Mouse (Mus musculus): Measurements from ENCODE around the gene Kcnip4.

The Kcnip4 gene

DNA sequence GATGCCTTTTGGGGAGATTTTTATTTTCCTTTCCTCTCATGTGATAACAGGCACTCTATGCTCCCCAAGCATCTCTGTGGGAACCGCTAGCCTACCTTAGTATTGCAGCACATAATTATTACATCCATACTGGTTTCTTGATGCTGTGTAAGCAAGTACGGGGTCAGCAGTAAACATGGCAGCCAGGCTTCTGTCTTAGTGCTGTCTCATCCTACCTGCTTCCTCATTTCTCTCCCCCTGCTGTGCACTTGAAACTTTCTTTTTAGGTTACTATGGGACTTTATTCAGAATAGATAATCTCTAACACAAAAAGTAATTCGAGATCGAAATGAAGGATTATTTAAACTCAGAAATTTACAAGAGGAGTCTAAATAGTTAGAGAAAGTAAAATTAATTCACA, 973.0 kb downstream of the Kcnip4 start:
- CTCF ChIA-PET: no interaction called here

DNA sequence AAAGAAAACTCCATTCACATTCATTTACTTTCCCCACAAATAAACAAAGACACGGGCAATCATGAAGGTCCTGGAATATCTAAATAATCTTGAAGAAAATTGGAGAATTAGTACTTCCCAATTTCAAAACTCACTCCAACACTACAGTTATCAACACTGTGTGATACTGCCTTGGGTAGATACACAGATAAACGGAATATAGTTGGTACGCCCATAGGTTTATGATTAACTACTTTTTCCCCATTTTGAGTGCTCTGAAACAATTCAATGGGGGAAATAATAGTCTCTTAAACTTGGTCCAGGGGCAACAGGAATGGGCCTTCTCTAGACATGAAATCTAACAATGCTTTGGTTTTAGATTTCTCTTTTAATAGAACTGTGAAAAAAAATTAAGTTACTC, 978.9 kb downstream of the Kcnip4 start:
- CTCF ChIA-PET: no interaction called here

DNA sequence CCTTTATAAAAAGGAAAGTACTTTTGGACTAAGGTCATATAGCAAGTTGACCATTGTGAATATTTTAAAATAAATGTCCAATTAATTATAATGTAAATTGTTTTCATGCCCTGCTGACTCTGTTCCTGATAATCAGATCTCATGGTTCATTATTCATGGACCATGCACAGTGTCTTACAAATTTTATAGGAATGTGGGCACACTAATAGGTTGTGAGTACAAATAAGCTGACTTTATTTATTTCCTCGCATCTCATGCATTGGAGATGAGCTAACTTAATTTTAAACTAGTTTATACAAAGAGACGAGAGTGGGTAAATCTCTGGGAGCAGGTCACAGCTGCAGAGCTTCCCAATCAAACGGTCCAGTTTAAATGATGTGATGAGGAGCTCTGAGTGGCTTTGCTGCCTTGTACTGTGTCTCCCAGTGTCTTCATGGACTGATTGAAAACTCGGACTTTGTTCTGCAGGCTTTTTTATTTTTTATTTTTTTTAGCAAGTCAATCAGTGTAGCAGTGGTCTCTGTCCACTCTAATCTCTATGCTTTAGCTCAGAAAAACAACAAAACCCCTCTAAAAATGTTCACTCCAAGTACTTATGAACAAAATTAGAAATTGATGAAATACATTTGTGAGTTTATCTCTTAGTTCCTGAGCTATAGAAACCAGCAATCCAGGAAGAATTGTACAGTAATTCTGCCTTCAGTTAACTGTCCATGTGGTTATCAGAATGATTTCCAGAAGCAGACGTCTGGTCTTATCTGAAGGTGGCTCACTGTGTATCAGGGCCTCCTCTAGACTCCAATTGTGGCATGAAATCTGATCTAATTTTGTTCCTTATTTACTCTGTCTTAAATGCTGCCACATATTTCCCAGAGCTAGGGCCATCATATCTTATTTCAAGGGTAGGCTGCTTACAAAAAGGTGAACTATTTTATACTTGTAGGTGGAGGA, 979.6 kb downstream of the Kcnip4 start:
- CTCF ChIA-PET: no interaction called here

DNA sequence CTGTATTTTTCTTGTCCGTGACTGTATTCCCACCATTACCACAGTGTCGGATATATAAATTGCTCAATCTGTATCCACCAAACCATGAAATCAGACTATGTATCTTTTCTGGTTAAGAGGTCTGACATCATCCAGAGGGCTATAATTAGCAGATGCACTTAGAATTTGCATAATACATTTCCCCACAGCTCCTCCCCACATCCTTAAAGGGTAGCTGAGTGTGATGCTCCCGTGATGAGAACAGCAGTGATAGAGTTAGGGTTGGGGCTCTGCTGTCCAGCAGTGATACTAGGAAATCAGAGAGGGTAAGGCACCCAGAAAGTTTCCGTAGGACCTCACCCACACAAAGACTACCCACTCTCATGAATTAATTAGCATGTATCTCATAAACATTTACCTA, 1006.7 kb downstream of the Kcnip4 start:
- CTCF ChIA-PET: no interaction called here

DNA sequence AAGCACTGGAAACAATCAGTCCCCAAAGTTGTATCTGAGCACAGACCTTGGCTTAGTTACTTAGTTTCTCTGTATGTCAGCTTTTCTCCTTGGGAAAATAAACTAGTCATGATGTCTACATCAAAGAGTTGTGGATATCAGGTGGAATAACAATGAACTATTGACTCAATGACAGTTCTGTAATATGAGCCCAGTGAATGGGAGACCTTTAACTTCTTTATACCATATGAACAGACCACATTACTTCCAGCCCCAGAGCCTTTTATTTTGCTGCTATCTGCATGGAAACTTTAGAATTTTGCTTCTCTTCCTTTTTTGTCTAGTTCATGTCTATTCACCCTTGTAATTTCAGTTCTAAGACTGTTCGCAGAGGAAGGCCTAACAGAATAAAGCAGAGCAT, 1011.4 kb downstream of the Kcnip4 start:
- CTCF ChIA-PET: no interaction called here

DNA sequence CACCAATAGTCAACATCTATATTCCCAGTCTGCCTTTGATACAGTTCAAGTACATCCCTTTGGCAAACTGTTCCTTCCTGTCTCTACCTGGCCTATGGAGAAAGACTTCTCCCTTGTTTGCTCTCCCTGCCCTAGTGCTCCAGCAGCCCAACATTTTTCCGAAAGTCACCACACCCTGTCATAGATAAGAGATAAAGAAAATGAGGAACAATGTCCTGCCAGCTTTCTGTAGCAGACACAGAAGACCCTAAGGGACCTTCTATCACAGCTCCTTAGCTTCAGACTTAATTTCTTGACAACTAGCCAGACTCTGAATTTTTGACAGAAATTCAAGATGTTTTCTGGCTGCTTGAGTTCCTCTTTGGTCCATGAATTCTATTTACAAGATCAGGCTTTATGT, 1013.4 kb downstream of the Kcnip4 start:
- CTCF ChIA-PET: no interaction called here

DNA sequence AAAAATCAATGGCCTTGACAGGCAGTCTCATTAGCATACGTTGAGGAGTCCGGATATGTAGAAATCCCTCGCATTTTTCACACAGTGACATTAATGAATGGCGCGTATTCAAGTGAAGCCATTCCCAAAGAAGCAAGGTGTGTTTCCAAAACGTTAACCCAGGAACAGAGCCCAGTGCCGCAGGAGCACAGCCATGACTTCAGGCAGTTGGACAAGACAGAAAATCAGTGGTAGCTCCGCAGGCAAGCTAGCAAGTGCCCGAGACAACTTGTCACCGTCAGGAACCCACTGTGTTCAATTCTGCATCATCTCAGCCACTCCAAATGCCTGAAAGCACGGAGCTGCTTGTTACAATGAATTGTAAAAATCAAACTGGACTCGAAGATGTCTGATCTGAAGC, 1014.5 kb downstream of the Kcnip4 start:
- CTCF ChIA-PET: no interaction called here

DNA sequence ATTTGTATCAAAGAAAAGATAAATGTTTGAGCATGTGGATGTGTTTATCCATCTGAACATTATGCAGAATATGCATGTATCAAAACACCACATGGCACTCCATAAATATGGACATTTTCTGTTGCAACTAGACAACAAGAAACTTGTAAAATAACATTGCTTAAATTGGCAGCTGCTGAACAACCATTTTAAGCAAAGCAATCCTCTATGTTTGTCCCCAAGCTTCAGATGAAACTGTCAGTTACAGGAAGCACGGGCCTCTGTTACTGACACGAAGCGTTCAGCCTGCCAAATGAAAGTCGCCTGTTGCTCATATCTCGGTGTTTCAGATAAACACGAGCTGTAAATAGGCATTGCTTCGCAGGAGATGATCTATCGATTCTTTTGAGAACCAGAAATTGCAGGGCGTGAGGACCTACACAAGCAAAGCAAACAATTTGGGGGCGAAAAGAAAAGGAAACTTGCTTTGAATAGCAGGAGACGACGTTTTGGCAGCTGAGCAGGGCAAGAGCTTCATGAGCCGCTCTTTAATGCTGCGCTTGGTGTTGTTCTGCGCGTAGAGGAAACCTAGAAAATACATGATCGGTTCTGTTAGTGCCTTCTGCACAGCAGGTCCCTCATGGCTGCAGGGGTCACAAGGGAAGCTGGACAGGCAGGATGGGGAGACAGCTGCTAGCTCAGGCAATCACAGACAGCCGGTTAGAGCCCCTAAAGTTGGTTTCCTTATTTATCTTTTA, 1015.3 kb downstream of the Kcnip4 start:
- CTCF ChIA-PET: no interaction called here

DNA sequence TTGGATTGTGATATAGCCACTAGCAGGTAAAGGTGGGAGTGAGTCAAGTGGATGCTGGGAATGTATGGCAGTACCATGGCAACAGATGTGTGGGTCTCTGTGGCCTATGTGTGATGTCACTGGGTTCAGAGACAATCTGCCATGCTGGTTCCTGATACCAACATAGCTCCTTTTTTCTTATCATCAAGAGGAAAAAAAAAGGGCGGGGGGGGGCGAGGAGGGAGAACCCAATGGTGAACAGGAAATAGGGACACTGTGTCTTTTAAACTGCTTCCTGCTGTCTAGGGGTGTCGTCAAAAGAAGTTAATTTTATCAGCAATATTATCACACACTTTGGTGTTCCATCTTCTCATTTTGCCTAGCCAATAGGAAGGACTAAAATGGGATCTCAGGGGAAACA, 1021.6 kb downstream of the Kcnip4 start:
- CTCF ChIA-PET: no interaction called here

DNA sequence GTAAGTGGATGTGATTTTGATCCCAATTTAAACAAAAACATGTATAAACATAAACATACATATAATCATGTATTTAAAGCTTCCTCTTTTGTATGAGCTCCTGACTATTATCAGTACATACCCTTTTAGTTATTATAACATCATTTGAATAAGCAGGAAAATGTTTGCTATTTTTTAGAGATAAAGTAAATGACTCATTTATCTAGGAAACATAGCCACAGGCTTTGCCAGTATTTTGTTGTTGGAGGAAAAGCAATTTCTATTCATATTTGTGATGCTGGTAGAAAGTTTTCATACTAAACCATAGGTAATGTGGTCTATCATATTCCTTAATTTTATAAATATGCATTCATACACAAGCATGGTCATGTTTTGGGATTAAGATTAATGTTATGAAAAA, 1022.3 kb downstream of the Kcnip4 start:
- CTCF ChIA-PET: no interaction called here

DNA sequence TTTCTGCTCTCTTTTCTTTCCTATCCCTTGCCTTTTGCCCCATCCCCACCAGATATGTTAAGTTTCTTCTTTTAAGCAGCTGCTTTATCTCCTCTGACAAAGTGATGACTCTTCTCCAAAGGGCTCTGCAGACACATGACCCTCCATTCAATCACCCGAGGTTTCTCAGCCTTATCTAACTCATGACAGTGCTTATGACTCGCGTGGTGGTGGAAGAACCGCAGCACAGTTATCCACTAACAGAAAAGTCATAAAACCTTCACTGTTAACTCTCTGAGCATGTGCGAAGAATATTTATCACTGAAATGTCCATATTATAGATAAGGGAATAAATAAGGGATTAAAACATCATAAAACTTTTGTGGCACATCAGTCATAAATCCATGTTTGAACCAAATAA, 1024.5 kb downstream of the Kcnip4 start:
- CTCF ChIA-PET: no interaction called here

DNA sequence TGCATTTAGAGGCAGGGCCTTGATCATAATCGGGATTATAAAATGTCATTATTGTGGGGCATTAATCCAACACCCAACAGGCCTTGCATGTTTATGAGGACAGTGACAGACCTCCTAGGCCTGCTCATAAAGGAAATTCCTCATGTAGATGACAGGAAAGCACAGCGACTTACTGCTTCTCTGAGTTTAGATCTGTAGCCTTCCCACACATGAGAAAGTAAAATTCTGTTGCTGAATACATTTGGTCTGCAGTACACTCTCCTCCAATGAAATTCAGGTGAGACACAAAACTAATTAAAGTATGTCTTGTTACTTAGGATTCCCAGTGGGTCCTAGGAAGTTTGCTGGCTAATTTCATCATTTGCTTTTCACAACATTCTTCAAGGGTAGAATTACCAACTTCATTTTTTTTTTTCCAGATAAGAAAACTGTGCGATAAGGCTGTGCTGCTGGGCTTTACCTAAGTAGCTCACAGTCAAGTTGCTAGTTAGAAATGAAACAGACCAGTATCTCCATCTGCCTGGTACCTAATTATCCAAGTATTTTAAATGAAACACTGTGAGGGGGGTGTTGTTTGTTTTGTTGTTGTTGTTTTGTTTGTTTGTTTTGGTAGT, 1033.7 kb downstream of the Kcnip4 start:
- CTCF ChIA-PET: no interaction called here

DNA sequence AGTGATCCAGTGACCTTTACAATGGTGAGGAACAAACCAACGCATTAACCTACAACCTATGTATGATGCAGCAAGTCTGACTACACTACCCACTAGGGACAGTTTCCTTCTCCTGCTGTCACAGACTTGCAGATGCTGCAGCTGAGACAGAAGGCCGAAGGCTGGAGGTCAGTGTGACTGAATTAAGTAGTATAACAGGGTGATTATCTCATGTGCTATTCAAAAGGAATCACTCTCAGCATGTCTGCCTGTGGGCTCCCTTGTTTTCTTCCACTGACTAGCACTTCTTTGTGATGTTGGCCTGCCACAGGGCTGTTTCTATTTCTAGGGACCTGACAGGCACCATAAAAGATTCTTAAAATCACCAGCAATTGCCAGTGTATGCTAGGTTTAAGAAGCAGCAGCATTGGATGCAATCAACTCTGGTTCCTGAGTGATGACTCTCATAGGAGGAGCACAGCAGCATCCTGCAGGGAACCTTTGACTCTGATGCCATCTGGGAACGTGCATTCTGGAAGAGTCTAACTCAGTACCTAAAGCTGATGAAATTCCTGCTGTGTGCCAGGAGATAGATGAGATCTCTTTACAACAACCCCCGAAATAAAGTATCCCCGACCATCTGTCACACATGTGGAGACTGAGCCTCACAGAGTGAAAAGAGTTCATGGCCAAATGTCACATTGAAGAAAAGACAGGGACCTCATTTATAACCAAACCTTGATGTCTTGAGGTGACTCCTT, 1035.0 kb downstream of the Kcnip4 start:
- CTCF ChIA-PET: no interaction called here

DNA sequence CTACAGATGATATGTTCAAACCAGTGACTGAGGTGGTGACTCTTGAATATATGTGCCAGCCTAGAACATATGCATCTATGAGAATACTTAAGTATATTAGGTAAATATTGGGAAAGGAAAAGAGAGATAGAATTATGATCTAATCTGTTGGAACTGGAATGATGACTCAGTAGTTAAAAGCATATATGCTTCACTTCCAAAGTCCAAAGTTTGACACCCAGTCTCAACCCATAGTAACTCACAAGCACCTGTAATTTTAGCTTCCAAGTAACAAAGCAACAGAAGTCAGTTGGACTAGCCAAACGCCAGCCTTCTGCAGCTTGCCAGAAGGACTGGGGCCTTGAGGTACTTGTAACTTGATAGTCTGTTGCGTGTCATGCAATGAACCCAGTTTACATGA, 1041.6 kb downstream of the Kcnip4 start:
- CTCF ChIA-PET: no interaction called here

DNA sequence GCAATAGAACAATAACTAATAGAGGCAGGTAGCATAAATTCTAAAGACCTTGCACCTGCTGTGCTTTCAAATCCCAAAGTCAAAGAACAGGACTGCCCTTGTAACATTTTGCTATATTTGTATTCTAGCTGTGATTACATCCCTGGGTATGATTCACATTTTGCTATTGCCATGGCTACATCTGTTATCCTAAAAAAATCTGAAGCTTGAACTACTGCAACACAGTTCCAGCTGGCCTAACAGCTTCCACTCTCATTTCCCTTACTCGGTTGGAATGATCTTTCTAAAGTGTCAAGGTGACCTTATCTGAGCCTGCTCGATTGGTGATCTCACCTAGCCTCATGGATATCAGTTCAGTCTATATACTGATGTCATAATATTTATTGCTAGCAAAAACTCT, 1064.5 kb downstream of the Kcnip4 start:
- CTCF ChIA-PET: no interaction called here

DNA sequence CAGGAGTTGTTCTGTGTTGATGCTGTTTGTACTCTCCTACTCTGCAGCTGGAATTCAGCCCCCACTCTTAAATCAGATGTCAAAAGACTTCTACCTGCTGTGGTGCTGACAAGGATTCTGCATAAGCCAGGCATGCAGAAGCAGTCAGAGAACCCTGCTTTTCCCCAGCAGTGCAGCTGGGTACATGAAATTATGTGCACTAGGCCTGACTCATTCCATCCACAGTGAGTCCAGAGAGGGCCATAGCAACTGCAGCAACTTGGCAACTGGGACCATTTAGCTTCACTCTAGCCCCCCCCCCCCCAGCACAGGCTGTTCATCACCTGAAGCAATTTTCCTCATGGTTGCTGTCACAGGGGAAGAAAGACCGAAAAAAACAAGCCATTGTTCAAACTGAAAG, 1075.8 kb downstream of the Kcnip4 start:
- CTCF ChIA-PET: no interaction called here

DNA sequence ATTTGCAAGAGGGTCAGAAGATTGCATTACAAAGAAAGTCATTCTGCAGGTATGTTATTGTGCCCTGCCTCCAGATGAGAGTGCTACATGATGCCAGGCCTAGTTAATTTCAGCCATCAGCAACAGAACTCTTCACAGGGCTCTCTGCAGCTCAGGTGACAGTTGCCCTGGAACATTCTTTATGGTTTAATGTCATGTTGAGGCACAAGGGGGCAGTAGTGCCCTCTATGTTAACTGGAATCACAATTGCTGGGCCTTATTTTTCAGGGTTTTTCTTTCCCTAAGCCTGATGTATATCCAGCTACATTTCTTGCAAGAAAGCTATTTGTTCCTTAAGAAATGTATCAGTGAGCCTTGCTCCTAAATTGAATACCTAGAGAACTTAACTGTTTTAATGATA, 1094.2 kb downstream of the Kcnip4 start:
- CTCF ChIA-PET: no interaction called here

DNA sequence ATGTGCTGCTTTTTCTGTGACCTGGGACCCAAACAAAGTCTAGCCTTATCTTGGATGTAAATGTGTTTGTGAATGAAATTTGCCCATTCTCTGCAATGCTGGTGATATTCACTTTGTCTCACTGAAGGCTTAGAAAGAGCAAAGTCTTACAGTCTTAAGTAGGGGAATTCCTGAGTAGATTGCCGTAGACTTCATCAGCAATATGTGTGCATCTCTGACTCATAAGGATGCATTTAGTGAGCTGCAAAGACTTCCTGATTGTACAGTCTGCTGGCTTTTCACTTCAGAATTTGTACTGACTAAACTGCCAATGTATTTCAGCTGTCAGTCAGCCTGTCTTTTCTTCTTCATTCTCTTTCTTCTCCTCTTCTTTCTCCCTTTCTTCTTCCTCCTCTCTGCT, 1102.8 kb downstream of the Kcnip4 start:
- CTCF ChIA-PET: no interaction called here

DNA sequence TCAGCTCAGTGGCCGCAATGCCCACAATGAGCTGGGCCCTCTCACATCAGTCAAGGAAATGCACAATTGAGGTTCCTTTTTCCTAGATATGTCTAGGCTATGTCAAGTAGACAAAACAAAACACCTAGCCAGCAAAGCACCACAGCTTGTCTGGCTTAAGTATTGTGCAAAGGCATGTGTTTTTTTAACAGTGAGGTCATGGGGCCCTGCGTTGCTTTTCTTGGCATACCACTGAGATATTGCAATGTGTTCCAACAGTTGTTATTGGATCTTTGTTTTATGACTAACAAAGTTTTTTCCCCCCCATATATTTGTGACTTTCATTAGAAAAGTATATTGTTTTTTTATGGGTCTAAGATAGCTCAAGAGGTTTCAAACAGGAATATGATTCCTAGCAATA, 1105.0 kb downstream of the Kcnip4 start:
- CTCF ChIA-PET: no interaction called here

DNA sequence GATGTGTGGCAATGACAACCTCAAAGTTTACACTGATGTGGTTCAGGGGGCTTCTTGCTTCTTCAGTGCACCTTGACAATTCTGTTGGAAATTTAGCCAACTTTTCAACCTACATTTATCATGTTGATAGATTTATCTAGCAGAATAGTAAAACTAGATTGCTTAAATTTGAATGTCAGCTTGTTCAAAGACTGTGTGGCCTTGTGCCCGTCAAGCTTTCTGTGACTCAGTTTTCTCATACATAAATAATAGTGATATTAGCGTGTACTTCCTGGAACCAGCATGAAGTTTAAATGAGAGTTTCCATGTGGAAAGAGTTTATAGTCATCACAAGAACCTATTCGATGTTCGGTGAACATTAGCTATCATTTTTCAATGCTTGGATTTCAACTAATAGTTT, 1112.4 kb downstream of the Kcnip4 start:
- CTCF ChIA-PET: no interaction called here

DNA sequence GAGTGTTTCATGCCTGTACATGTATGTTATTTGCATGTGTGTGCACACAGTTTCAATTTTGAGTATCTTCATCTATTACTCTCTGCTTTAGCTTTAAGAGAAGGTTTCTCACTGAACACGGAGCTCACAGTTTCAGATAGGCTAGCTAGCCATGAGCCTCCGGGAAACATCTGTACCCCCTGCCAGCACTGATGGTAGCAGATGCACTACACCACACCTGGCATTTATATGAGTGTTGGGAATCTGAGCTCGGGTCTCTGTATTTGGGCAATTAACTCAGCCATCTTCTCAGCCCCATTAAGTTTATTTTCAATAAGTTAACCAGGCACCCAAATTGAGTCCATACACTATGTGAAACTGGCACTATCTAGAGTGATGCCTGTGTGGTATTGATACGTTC, 1113.2 kb downstream of the Kcnip4 start:
- CTCF ChIA-PET: no interaction called here

DNA sequence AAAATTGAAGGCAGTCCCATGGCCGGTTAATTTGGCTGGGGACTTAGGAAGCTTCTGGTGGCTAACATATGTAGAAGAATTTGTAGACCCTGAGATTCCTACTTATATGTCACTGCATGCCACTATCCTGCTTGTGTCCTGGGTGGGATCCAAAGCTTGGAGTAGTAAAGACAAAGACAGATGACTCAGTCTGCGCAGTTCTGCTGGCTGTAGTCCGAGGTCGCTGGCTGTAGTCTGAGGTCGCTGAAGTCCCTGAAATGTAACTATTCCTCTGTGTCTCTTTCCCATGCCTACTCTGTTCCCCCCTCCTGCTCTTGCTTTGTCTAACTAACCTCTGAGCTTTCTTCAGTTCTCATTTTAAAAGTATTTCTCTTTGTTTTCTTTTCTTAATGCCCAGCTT, 1114.4 kb downstream of the Kcnip4 start:
- CTCF ChIA-PET: no interaction called here

DNA sequence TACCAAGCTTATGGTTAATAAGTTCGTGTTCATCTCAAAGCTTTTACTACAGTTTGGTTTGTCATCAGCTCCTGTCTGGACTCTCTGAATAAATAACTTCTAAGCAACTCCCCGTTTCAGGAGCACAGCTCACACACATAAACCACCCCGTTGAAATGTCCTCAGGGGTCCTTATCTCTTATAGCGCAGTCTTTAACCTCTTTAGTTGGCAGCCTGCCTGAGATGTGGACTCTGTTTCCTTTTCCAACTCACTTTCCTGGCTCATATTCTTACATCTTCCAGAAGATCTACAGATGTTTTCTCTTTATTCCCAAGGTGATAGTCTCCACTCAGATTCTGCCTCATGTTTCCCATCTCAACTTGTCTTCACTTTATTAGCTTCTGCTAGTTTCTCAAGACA, 1116.4 kb downstream of the Kcnip4 start:
- CTCF ChIA-PET: no interaction called here
